Mouse (Mus musculus): ENCODE measurements at regions not wholly inside any gene's neighbourhood (a gene's known extent, or its start where the extent isn't known, plus 50 kb on each side); places are given as distances from the start of the nearest gene placed in this dataset.

DNA sequence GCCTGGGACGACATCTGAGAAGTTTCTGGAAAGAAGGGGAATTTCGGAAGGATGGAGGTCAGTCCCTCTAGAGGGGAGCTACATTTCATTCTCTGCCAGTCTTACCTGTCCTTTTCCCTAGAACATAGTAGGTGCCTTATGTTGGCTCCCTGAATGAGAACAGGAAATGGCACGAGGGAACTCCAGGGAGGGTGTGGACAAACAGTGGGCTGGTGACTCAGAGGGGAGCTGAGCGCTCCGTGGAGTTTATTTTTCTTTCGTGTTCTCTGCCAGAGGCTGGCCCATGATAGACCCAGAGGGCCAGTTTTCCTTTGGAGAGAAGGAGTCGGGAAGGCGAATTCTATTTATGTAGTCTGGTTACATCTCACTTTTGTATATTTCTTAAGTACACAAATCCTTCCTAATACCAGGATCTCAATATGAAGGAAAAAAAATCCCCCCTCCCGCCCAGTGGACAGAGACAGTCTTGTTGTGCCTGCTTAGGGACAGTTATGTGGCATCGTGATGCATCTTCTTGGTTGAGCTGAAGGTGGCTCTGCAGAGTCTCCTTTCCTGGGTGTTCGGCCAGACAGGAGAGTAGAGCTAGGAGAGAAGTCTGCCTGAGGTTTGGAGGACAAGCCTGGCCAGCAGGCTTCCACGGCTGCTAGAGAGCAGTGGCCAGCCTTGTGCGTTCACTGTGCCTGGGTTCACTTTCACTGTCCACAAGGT is 84.3 kb upstream of the Rbpj start:
- DNase-seq (ENCODE audit: low spot score) (no peak), ATAC-seq (replicated peaks; ENCODE audit: insufficient number of reproducible peaks, low FRiP score, low TSS enrichment, low read depth) (no peak)
- Histone ChIP-seq H3K4me2 (ENCODE audit: low read depth, low read length) (no peak overlapping the region), H3K9ac (replicated peaks; ENCODE audit: low read length) (no peak overlapping the region), H3K4me3 (ENCODE audit: low read depth, low read length) (no peak overlapping the region), H3K36me3 (replicated peaks; ENCODE audit: control insufficient read depth, insufficient read depth, low read depth, low read length) (no peaks in the 10 kb centered on the region), H3K4me1 (ENCODE audit: control insufficient read depth, insufficient read depth, low read length) (no peaks in the 10 kb centered on the region; the same call in 1 of the 2 replicates), H3K27ac (replicated peaks; ENCODE audit: low read depth, low read length) (no peak overlapping the region), H3K9me3 (replicated peaks; ENCODE audit: control insufficient read depth, low read length) (no peaks in the 10 kb centered on the region), H3K27me3 (ENCODE audit: control insufficient read depth, insufficient read depth, low read length) (no peaks in the 10 kb centered on the region)
- 56% methylated on average over 13 of the region's 13 CpGs for WGBS

DNA sequence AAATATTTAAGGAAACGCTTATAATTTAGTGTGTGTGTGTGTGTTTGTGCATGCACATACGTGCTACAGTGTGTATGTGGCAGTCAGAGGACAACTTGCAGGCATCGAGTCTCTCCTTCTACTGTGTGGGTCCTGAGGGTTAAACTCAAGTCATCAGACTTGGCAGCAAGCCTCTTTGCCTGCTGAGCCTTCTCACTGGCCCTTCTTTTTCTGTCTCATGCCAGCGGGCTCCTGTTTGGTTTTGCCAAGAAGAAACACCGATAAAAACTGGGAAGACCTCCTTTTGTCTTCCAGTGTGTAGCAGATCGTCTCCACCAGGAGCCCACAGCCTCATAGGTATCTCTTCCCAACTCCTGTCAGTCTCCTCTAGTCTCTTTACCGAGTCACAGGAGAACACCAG is 81.9 kb upstream of the Rbpj start:
- Histone ChIP-seq H3K9me3 (replicated peaks; ENCODE audit: control insufficient read depth, low read length) (no peaks in the 10 kb centered on the region), H3K9ac (replicated peaks; ENCODE audit: low read length) (no peak overlapping the region), H3K27ac (replicated peaks; ENCODE audit: low read depth, low read length) (no peak overlapping the region), H3K4me1 (ENCODE audit: control insufficient read depth, insufficient read depth, low read length) (no peaks in the 10 kb centered on the region; the same call in 1 of the 2 replicates), H3K4me2 (ENCODE audit: low read depth, low read length) (no peak overlapping the region), H3K27me3 (ENCODE audit: control insufficient read depth, insufficient read depth, low read length) (no peaks in the 10 kb centered on the region), H3K4me3 (ENCODE audit: low read depth, low read length) (no peak overlapping the region), H3K36me3 (replicated peaks; ENCODE audit: control insufficient read depth, insufficient read depth, low read depth, low read length) (no peaks in the 10 kb centered on the region)
- WGBS: 89% methylated on average over 7 of the region's 7 CpGs
- no peak for DNase-seq (ENCODE audit: low spot score)
- no peak for ATAC-seq (replicated peaks; ENCODE audit: insufficient number of reproducible peaks, low FRiP score, low TSS enrichment, low read depth)

DNA sequence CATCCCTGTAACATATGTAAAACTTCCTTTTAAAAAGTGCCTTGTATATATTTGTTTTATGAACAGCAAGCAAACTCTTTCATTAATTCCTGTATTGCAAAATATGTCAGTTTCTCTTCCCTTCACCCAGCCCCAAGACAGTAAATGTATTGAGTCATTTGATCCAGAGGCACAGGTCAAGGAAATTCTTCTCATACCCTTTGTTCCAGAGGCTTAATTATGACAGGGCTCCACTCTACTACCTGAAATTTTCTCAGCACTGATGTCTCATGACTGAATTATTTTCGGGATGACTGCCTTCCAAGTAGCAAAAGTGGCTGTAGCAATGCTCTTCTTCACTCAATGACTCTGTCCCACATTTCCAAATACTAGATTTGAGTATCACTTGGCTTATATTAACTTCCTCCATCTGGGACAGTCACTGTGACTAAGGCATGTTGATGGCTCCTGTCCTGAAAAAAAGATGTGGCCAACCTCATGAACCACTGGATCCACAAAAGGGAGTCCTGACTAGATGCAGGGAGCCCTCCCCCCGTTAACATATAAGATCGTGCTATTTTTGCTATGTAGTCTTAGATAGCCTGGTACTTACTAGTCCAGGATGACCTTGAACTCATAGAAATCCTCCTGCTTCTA is 80.3 kb upstream of the Rbpj start:
- no peak overlapping the region for H3K4me3 ChIP-seq (ENCODE audit: low read depth, low read length)
- no peaks in the 10 kb centered on the region for H3K27me3 ChIP-seq (ENCODE audit: control insufficient read depth, insufficient read depth, low read length)
- no peaks in the 10 kb centered on the region for H3K9me3 ChIP-seq (replicated peaks; ENCODE audit: control insufficient read depth, low read length)
- no peak overlapping the region for H3K4me2 ChIP-seq (ENCODE audit: low read depth, low read length)
- no peak overlapping the region for H3K9ac ChIP-seq (replicated peaks; ENCODE audit: low read length)
- 85% methylated on average over 3 of the region's 3 CpGs for WGBS
- H3K4me1 ChIP-seq (ENCODE audit: control insufficient read depth, insufficient read depth, low read length): no peaks in the 10 kb centered on the region
- DNase-seq (ENCODE audit: low spot score) (no peak), ATAC-seq (replicated peaks; ENCODE audit: insufficient number of reproducible peaks, low FRiP score, low TSS enrichment, low read depth) (no peak)
- no peak overlapping the region for H3K27ac ChIP-seq (replicated peaks; ENCODE audit: low read depth, low read length)
- no peaks in the 10 kb centered on the region for H3K36me3 ChIP-seq (replicated peaks; ENCODE audit: control insufficient read depth, insufficient read depth, low read depth, low read length)

DNA sequence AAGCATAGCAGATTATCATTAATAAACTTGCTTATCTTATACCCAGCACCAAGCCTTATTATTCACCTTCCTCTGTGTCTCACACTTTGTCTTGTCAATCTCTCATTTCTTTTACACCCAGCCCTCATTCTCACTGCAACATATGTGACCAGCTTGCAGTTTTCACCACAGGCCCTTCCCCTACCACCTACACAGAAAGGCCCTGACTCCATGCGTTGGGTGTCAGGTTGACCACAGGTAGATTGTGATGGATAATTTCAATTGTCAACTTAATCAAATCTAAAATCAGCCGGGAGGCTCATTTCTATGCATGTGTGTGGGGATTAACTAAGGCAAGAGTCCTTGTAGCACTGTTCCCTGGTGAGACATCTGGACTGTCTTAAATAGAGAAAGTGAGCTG is 72.4 kb upstream of the Rbpj start:
- Histone ChIP-seq H3K27me3 (ENCODE audit: control insufficient read depth, insufficient read depth, low read length) (no peaks in the 10 kb centered on the region), H3K4me2 (ENCODE audit: low read depth, low read length) (no peak overlapping the region), H3K27ac (replicated peaks; ENCODE audit: low read depth, low read length) (no peak overlapping the region), H3K9ac (replicated peaks; ENCODE audit: low read length) (no peak overlapping the region), H3K4me1 (ENCODE audit: control insufficient read depth, insufficient read depth, low read length) (no peaks in the 10 kb centered on the region), H3K4me3 (ENCODE audit: low read depth, low read length) (no peak overlapping the region), H3K36me3 (replicated peaks; ENCODE audit: control insufficient read depth, insufficient read depth, low read depth, low read length) (no peaks in the 10 kb centered on the region), H3K9me3 (replicated peaks; ENCODE audit: control insufficient read depth, low read length) (no peaks in the 10 kb centered on the region)
- DNase-seq (ENCODE audit: low spot score): no peak
- no peak for ATAC-seq (replicated peaks; ENCODE audit: insufficient number of reproducible peaks, low FRiP score, low TSS enrichment, low read depth)
- WGBS: 93% methylated on average over 2 of the region's 2 CpGs

DNA sequence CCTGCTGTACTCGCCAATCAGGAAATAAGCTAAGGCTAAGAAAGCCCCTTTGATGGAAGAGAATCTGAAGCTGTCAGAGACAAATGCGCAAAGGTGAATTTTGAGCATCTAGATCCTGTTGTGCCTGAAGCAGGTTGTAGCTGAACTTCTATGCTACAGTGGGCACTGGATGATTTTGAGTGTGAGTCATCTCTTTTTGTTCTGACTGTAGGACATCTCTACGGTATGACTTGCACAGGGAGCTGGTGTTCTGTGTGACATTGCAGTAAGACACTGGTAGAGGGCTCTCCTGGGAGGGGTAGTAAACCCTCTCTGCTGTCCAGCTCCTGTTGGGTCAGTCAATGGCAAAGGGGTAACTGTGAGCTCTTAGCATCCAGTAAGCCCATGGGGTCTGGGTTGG is 71.4 kb upstream of the Rbpj start:
- no peaks in the 10 kb centered on the region for H3K27me3 ChIP-seq (ENCODE audit: control insufficient read depth, insufficient read depth, low read length)
- no peak overlapping the region for H3K4me2 ChIP-seq (ENCODE audit: low read depth, low read length)
- no peaks in the 10 kb centered on the region for H3K4me1 ChIP-seq (ENCODE audit: control insufficient read depth, insufficient read depth, low read length)
- H3K36me3 ChIP-seq (replicated peaks; ENCODE audit: control insufficient read depth, insufficient read depth, low read depth, low read length): no peaks in the 10 kb centered on the region
- ATAC-seq (replicated peaks; ENCODE audit: insufficient number of reproducible peaks, low FRiP score, low TSS enrichment, low read depth) (no peak), DNase-seq (ENCODE audit: low spot score) (no peak)
- WGBS: 92% methylated on average over 3 of the region's 3 CpGs
- H3K9me3 ChIP-seq (replicated peaks; ENCODE audit: control insufficient read depth, low read length): no peaks in the 10 kb centered on the region
- H3K4me3 ChIP-seq (ENCODE audit: low read depth, low read length): no peak overlapping the region
- H3K9ac ChIP-seq (replicated peaks; ENCODE audit: low read length): no peak overlapping the region
- H3K27ac ChIP-seq (replicated peaks; ENCODE audit: low read depth, low read length): no peak overlapping the region

DNA sequence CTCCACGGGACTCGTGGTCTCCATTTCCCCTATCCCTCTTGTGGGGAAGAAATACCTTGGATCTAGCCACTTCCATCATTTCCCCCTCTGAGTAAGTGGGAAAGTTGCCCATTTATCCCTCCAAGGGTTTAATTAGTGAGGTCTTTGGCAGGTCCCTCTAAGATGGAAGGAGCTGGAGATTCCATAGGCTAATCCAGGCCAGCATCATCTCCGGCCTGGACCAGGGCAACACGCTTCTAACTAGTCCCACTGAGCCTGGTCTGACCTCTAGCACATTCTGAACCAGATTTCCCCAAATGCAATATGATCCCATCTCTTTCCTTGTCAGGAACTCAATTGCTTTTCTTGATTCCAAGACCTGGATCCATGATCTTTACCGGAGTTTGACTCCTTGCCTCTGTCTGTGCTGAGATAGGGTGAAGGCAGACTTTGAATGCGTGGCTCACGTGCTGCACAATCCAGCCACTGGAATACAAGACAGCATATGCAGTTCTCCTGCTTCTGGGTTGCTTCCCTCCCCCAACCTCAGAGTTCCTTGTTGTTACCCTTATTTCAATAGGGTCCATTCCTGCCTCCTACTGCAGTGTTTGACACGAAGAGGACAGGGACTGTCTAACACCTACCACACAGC is 67.4 kb upstream of the Rbpj start:
- H3K4me1 ChIP-seq (ENCODE audit: control insufficient read depth, insufficient read depth, low read length): no peaks in the 10 kb centered on the region
- ATAC-seq (replicated peaks; ENCODE audit: insufficient number of reproducible peaks, low FRiP score, low TSS enrichment, low read depth) (no peak), DNase-seq (ENCODE audit: low spot score) (no peak)
- H3K27me3 ChIP-seq (ENCODE audit: control insufficient read depth, insufficient read depth, low read length): no peaks in the 10 kb centered on the region
- no peak overlapping the region for H3K4me3 ChIP-seq (ENCODE audit: low read depth, low read length)
- no peaks in the 10 kb centered on the region for H3K9me3 ChIP-seq (replicated peaks; ENCODE audit: control insufficient read depth, low read length)
- 88% methylated on average over 8 of the region's 8 CpGs for WGBS
- no peak overlapping the region for H3K9ac ChIP-seq (replicated peaks; ENCODE audit: low read length)
- no peak overlapping the region for H3K4me2 ChIP-seq (ENCODE audit: low read depth, low read length)
- H3K27ac ChIP-seq (replicated peaks; ENCODE audit: low read depth, low read length): no peak overlapping the region
- no peaks in the 10 kb centered on the region for H3K36me3 ChIP-seq (replicated peaks; ENCODE audit: control insufficient read depth, insufficient read depth, low read depth, low read length)

DNA sequence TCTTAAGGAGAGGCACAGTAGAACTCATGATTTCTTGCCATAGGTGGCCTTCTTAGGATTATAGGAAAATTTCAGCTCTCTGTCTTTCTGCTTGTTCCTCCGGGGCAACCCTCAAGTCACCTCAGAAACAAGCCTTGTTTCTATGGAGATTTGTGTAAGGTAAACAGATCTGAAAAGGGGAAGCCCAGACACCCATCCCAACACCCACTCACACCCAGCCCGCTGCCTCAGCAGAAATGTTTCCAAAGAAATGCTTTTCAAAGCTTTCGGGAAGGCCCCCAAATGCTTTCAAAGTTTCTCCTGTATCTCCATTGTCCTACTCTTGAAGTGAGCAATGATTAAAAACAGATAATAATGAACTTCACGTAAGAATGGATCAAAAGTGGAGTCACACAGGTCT is 64.9 kb upstream of the Rbpj start:
- Histone ChIP-seq H3K36me3 (replicated peaks; ENCODE audit: control insufficient read depth, insufficient read depth, low read depth, low read length) (no peaks in the 10 kb centered on the region), H3K9me3 (replicated peaks; ENCODE audit: control insufficient read depth, low read length) (no peaks in the 10 kb centered on the region), H3K27me3 (ENCODE audit: control insufficient read depth, insufficient read depth, low read length) (no peaks in the 10 kb centered on the region), H3K4me3 (ENCODE audit: low read depth, low read length) (no peak overlapping the region), H3K4me1 (ENCODE audit: control insufficient read depth, insufficient read depth, low read length) (no peaks in the 10 kb centered on the region), H3K27ac (replicated peaks; ENCODE audit: low read depth, low read length) (no peak overlapping the region), H3K4me2 (ENCODE audit: low read depth, low read length) (no peak overlapping the region), H3K9ac (replicated peaks; ENCODE audit: low read length) (no peak overlapping the region)
- WGBS: 74% methylated on average over 4 of the region's 4 CpGs
- ATAC-seq (replicated peaks; ENCODE audit: insufficient number of reproducible peaks, low FRiP score, low TSS enrichment, low read depth): no peak
- no peak for DNase-seq (ENCODE audit: low spot score)

DNA sequence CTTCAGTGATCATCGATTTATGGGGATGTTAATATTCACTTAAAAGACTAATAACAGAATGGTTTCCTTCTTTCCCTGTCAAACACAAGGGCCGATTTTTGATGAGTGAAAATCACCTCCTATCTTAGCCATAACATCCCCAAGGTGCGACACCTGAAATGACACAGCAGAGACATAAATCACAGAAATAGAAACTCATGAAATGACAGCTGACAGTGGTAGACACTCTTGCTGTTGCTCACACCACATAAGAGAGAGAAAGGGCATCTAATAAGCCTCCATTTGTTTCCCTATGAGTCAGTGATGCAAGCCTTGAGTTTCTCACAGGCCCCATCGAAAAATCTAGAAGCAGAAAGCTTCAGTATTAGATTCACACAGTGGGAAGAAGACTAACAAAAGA is 63.9 kb upstream of the Rbpj start:
- no peak for ATAC-seq (replicated peaks; ENCODE audit: insufficient number of reproducible peaks, low FRiP score, low TSS enrichment, low read depth)
- 90% methylated on average over 4 of the region's 4 CpGs for WGBS
- DNase-seq (ENCODE audit: low spot score): no peak

More for the DNA sequence above, 63.9 kb upstream of the Rbpj start:
- H3K4me1 ChIP-seq (ENCODE audit: control insufficient read depth, insufficient read depth, low read length): no peaks in the 10 kb centered on the region
- no peak overlapping the region for H3K4me2 ChIP-seq (ENCODE audit: low read depth, low read length)
- H3K9me3 ChIP-seq (replicated peaks; ENCODE audit: control insufficient read depth, low read length): no peaks in the 10 kb centered on the region
- H3K9ac ChIP-seq (replicated peaks; ENCODE audit: low read length): no peak overlapping the region
- H3K4me3 ChIP-seq (ENCODE audit: low read depth, low read length): no peak overlapping the region
- H3K36me3 ChIP-seq (replicated peaks; ENCODE audit: control insufficient read depth, insufficient read depth, low read depth, low read length): no peaks in the 10 kb centered on the region
- H3K27me3 ChIP-seq (ENCODE audit: control insufficient read depth, insufficient read depth, low read length): no peaks in the 10 kb centered on the region
- H3K27ac ChIP-seq (replicated peaks; ENCODE audit: low read depth, low read length): no peak overlapping the region
